Mouse (Mus musculus): ENCODE results near the gene Rab44.

DNA sequence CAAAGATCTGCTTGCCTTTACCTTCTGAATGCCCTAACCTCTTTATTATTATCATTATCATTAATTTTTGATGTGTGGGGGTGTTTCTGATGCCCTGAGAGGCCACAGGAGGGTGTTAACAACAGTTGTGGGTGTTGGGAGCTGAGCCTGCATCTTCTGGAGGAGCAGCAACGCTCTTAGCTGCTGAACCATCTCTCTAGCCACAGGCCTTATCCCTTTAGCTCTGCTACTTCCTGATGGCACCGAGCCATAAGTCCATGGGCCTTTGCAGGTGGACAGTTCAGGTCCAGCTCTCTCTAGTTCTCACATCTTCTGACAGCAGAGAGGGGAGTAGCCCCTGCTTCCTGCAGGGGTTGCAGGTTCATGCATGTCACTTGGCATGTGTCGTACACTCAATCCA lies 27.6 kb downstream of the Rab44 start:
- no peak for TF ChIP-seq POLR2A (IDR thresholded peaks at IDR 0.05; ENCODE audit: low read depth, low read length)
- no peak for TF ChIP-seq CTCF (conservative IDR thresholded peaks at IDR 0.05; ENCODE audit: insufficient read depth, insufficient read length, low read depth, low read length)
